Mouse (Mus musculus) adrenal gland, adult 18-20 months (tissue): ENCODE measurements around the gene Tmem252. TPM values are rescaled to one million over a fixed set of nuclear protein-coding genes. Genes with fewer than 3 reads are reported as not detected.

Experiments used
- DNase-seq, 2 experiments: peaks; one replicate each; pipeline ENCODE4 v3.0.0; 2021 to 2022; ENCODE audit warnings: low spot score in 2 of 2
- total RNA-seq, 2 experiments: library from RNA; stranded (reverse); gene quantifications; 1 replicate in 1 of 2; 2 replicates in 1 of 2; pipeline ENCODE4 v1.2.3; 2021

The Tmem252 gene
- total RNA-seq, 2 experiments from 2014 or later, result 0.17 to 0.22 TPM

- no peak for DNase-seq
Observed at GRCm38 (mm10) chr19:24719504-24719903, 45.7 kb downstream of the Tmem252 start.

- DNase-seq, result no peak
Observed at GRCm38 (mm10) chr19:24720448-24720847, 46.6 kb downstream of the Tmem252 start.

- DNase-seq, result no peak
Observed at GRCm38 (mm10) chr19:24724362-24724761, 50.6 kb downstream of the Tmem252 start.

GRCm38 (mm10) chr19:24730661-24731060, 56.9 kb downstream of the Tmem252 start:
- DNase-seq, result no peak

Other genes with a start within 250 kb of the Tmem252 start
- 10 to 100 TPM; 30.9 to 31.1 TPM for gene Fam122a, start 196.7 kb upstream of the Tmem252 start, total RNA-seq
- gene Pip5k1b, start 118.1 kb upstream of the Tmem252 start, total RNA-seq, result 10 to 100 TPM in 1 of 2 experiments, 1 to 10 TPM in 1; 7.5 to 14.4 TPM
- 100 to 1,000 TPM in 1 of 2 experiments, 10 to 100 TPM in 1; 61.1 to 103 TPM for gene Pgm5, start 187.8 kb downstream of the Tmem252 start, total RNA-seq
- gene Gm10053, start 201.7 kb downstream of the Tmem252 start, total RNA-seq, result 100 to 1,000 TPM; 257 to 508 TPM
- not detected for gene Foxd4, start 227.2 kb downstream of the Tmem252 start, total RNA-seq